Comparison of ENCODE assay signal across 8 mouse cellular contexts in genomic region chr17:34606186-34607039, GRCm38 (mm10). TPM values are rescaled to one million over a fixed set of nuclear protein-coding genes. Genes with fewer than 3 reads are reported as not detected.
DNase-seq lines count a peak whose midpoint lies in the region; ATAC-seq and TF ChIP-seq lines count a peak whose summit lies in the region.

No protein-coding gene starts in this region.

- H3K27ac ChIP-seq in heart, adult 2 months = peak overlapping the region; percentile 91
- peak overlapping the region; percentile 66 for H3K27ac ChIP-seq in CH12.LX (ENCODE audit: insufficient read depth, low read depth)
- peak overlapping the region; percentile 82 for H3K27ac ChIP-seq in embryonic facial prominence, embryonic 14.5 days (replicated peaks; ENCODE audit: low read depth, low read length)
- H3K27ac ChIP-seq in limb, embryonic 10.5 days = peak overlapping the region; percentile 95
- H3K27ac ChIP-seq in neural tube, embryonic 13.5 days (replicated peaks) = peak overlapping the region; percentile 93

- peak overlapping the region; percentile 96 for H3K9ac ChIP-seq in heart, adult 2 months (ENCODE audit: low read depth, low read length)
- H3K9ac ChIP-seq in CH12.LX (ENCODE audit: insufficient read depth, low read depth) = peak overlapping the region; percentile 97
- H3K9ac ChIP-seq in embryonic facial prominence, embryonic 14.5 days (ENCODE audit: low read depth, low read length) = peak overlapping the region; percentile 91
- H3K9ac ChIP-seq in neural tube, embryonic 13.5 days = peak overlapping the region; percentile 99

- intact Hi-C loops in heart, adult 2 months (cut with DNase I) = loop anchor here (2.0 to 10.0 kb wide), 2 partner anchors 20 to 492 kb away; partner anchors contain the start of gene H2-DMa
- intact Hi-C loops in heart, postnatal 25 days (cut with DNase I) = no loop called here

- peak overlapping the region; percentile 71 for H3K4me2 ChIP-seq in CH12.LX (ENCODE audit: insufficient read depth, low read depth, poor library complexity, severe bottlenecking)
- peak overlapping the region; percentile 90 for H3K4me2 ChIP-seq in embryonic facial prominence, embryonic 14.5 days (ENCODE audit: low read depth, low read length)
- H3K4me2 ChIP-seq in neural tube, embryonic 13.5 days = peak overlapping the region; percentile 99

- no peaks in the 10 kb centered on the region for H3K27me3 ChIP-seq in heart, adult 2 months (ENCODE audit: control insufficient read depth, insufficient read depth, low read length)
- H3K27me3 ChIP-seq in CH12.LX (replicated peaks) = no peaks in the 10 kb centered on the region
- no peaks in the 10 kb centered on the region for H3K27me3 ChIP-seq in embryonic facial prominence, embryonic 14.5 days (replicated peaks; ENCODE audit: control insufficient read depth, insufficient read depth, low read length)
- H3K27me3 ChIP-seq in limb, embryonic 10.5 days (ENCODE audit: low read depth, poor library complexity, severe bottlenecking) = no peaks in the 10 kb centered on the region
- no peaks in the 10 kb centered on the region for H3K27me3 ChIP-seq in neural tube, embryonic 13.5 days

- in situ Hi-C loops in CH12.LX (cut with MboI; ENCODE audit: low pct_ligation_motif_present, low pct_unique_long_range_greater_than_20kb, low sequenced_read_pairs) = no loop called here

- WGBS in heart, adult 2 months = 14% methylated on average over 32 of the region's 32 CpGs
- 14% methylated on average over 29 of the region's 32 CpGs for WGBS in embryonic facial prominence, embryonic 14.5 days
- 20% methylated on average over 31 of the region's 32 CpGs for WGBS in limb, embryonic 10.5 days
- WGBS in neural tube, embryonic 13.5 days = 16% methylated on average over 32 of the region's 32 CpGs

- TF ChIP-seq EP300 in heart, adult 2 months (IDR thresholded peaks at IDR 0.05; ENCODE audit: insufficient read depth, low read depth, low read length) = no peak
- no peak for TF ChIP-seq EP300 in CH12.LX (IDR thresholded peaks at IDR 0.05; ENCODE audit: low read length)

- peak in 1 of 2 experiments; percentile 38 for DNase-seq in heart, adult 2 months
- DNase-seq in heart, postnatal 25 days (ENCODE audit: low spot score) = no peak
- DNase-seq in CH12.LX (ENCODE audit: extremely low read depth) = peak; percentile 20
- DNase-seq in embryonic facial prominence, embryonic 14.5 days (ENCODE audit: low spot score) = no peak
- peak; percentile 58 for DNase-seq in limb, embryonic 10.5 days (ENCODE audit: low spot score)
- DNase-seq in right cerebral cortex, postnatal 4 days = no peak
- DNase-seq in layer of hippocampus, postnatal 25 days (ENCODE audit: extremely low spot score in 1 of 2, low spot score in 1 of 2) = no peak

- H3K4me3 ChIP-seq in heart, adult 2 months = peak overlapping the region; percentile 89
- peak overlapping the region; percentile 63 to 97 (median 82) for H3K4me3 ChIP-seq in CH12.LX (replicated peaks in 1 of 3; ENCODE audit: low read depth in 2 of 3, low read length in 2 of 3, poor library complexity in 1 of 3)
- peak overlapping the region; percentile 74 for H3K4me3 ChIP-seq in embryonic facial prominence, embryonic 14.5 days (ENCODE audit: low read depth, low read length)
- peak overlapping the region; percentile 98 for H3K4me3 ChIP-seq in limb, embryonic 10.5 days
- peak overlapping the region; percentile 78 for H3K4me3 ChIP-seq in neural tube, embryonic 13.5 days

- TF ChIP-seq POLR2A in heart, adult 2 months (IDR thresholded peaks at IDR 0.05; ENCODE audit: insufficient read depth, low read depth, low read length) = no peak
- no peak for TF ChIP-seq POLR2A in CH12.LX (IDR thresholded peaks at IDR 0.05; ENCODE audit: low read depth, low read length)

- dilution Hi-C loops in CH12.LX (cut with MboI; ENCODE audit: extremely low pct_ligation_motif_present, extremely low pct_unique_long_range_greater_than_20kb, low sequenced_read_pairs) = no loop called here

- no peaks in the 10 kb centered on the region for H3K36me3 ChIP-seq in heart, adult 2 months (ENCODE audit: control insufficient read depth, insufficient read depth, low read length)
- peaks cover 19 to 48% of the 10 kb centered on the region in 2 experiments for H3K36me3 ChIP-seq in CH12.LX (replicated peaks in 1 of 2; ENCODE audit: control insufficient read depth in 1 of 2, insufficient read depth in 1 of 2, low read length in 1 of 2)
- peaks cover 14% of the 10 kb centered on the region for H3K36me3 ChIP-seq in embryonic facial prominence, embryonic 14.5 days (ENCODE audit: control insufficient read depth, insufficient read depth, low read length)
- H3K36me3 ChIP-seq in limb, embryonic 10.5 days = peaks cover 41% of the 10 kb centered on the region
- H3K36me3 ChIP-seq in neural tube, embryonic 13.5 days = peaks cover 22% of the 10 kb centered on the region

- H3K4me1 ChIP-seq in heart, adult 2 months (ENCODE audit: control insufficient read depth, insufficient read depth, low read length) = peaks cover 4% of the 10 kb centered on the region
- H3K4me1 ChIP-seq in CH12.LX (ENCODE audit: control insufficient read depth in 1 of 2, insufficient read depth in 2 of 2) = peaks cover 12 to 39% of the 10 kb centered on the region in 2 experiments
- peaks cover 17% of the 10 kb centered on the region for H3K4me1 ChIP-seq in embryonic facial prominence, embryonic 14.5 days (ENCODE audit: control insufficient read depth, insufficient read depth, low read length)
- peaks cover 46% of the 10 kb centered on the region for H3K4me1 ChIP-seq in limb, embryonic 10.5 days
- peaks cover 56% of the 10 kb centered on the region for H3K4me1 ChIP-seq in neural tube, embryonic 13.5 days (replicated peaks)

- peaks cover 2% of the 10 kb centered on the region for H3K79me2 ChIP-seq in heart, adult 2 months (replicated peaks; ENCODE audit: control insufficient read depth, insufficient read depth, low read length)
- H3K79me2 ChIP-seq in CH12.LX (replicated peaks; ENCODE audit: control insufficient read depth, extremely low read depth, insufficient read depth, poor library complexity, severe bottlenecking) = peaks cover 12% of the 10 kb centered on the region

- H3K9me3 ChIP-seq in CH12.LX (replicated peaks; ENCODE audit: low read length) = no peaks in the 10 kb centered on the region
- H3K9me3 ChIP-seq in embryonic facial prominence, embryonic 14.5 days (ENCODE audit: control insufficient read depth, low read length) = no peaks in the 10 kb centered on the region
- no peaks in the 10 kb centered on the region for H3K9me3 ChIP-seq in limb, embryonic 10.5 days (replicated peaks)
- H3K9me3 ChIP-seq in neural tube, embryonic 13.5 days = no peaks in the 10 kb centered on the region

- no peak for TF ChIP-seq CTCF in heart, adult 2 months (IDR thresholded peaks at IDR 0.05)
- no peak for TF ChIP-seq CTCF in CH12.LX (conservative IDR thresholded peaks at IDR 0.05 in 1 of 2, IDR thresholded peaks at IDR 0.05 in 1 of 2; ENCODE audit: low read depth in 2 of 2, low read length in 2 of 2)

- ATAC-seq in embryonic facial prominence, embryonic 14.5 days (ENCODE audit: low read depth) = no peak
- no peak for ATAC-seq in neural tube, embryonic 13.5 days (ENCODE audit: low read depth)

- no peak for TF ChIP-seq RAD21 in CH12.LX (IDR thresholded peaks at IDR 0.05; ENCODE audit: low read depth, low read length)

RNA-seq across cellular contexts. Expression of gene Agpat1, which starts 2.4 kb away (rescaled TPM):
- total RNA-seq in heart, adult 2 months (2021) = 10 to 100 TPM; 64.8 to 68.9 TPM
- 178 and 184 TPM in 2 replicates for polyA plus RNA-seq in heart, adult 2 months (2012; rRNA removed)
- 10 to 100 TPM; 65.8 to 66.8 TPM for total RNA-seq in heart, postnatal 25 days (2021)
- total RNA-seq in CH12.LX (2012; rRNA removed) (39.3 and 47.4 TPM in 2 replicates), CH12.LX (2014; rRNA removed) (9.9 and 11.2 TPM in 2 replicates)
- 37.7 and 44.4 TPM in 2 replicates for polyA plus RNA-seq in CH12.LX (2012; ENCODE audit: insufficient read length, low read depth)
- 54.8 and 60.5 TPM in 2 replicates for polyA plus RNA-seq in embryonic facial prominence, embryonic 14.5 days (2014; fragmentation: Nextera tagmentation; extraction: Ambion mirVana)
- 51.0 and 55.6 TPM in 2 replicates for polyA plus RNA-seq in limb, embryonic 10.5 days (2016; fragmentation: Nextera tagmentation; extraction: Ambion mirVana)
- 89.5 and 99.6 TPM in 2 replicates for polyA plus RNA-seq in neural tube, embryonic 13.5 days (2015; fragmentation: Nextera tagmentation; extraction: Ambion mirVana)
- total RNA-seq in layer of hippocampus, postnatal 25 days (2021) = 100 to 1,000 TPM; 170 to 172 TPM

RNA-seq across cellular contexts. Expression of gene Rnf5, which starts 2.9 kb away (rescaled TPM):
- total RNA-seq in heart, adult 2 months (2021) = 10 to 100 TPM; 37.6 to 40.4 TPM
- 71.7 and 92.2 TPM in 2 replicates for polyA plus RNA-seq in heart, adult 2 months (2012; rRNA removed)
- total RNA-seq in heart, postnatal 25 days (2021) = 10 to 100 TPM; 34.9 to 35.0 TPM
- total RNA-seq in CH12.LX (2012; rRNA removed) = 16.5 and 20.6 TPM in 2 replicates
- 6.5 and 8.4 TPM in 2 replicates for total RNA-seq in CH12.LX (2014; rRNA removed)
- 35.1 and 48.9 TPM in 2 replicates for polyA plus RNA-seq in CH12.LX (2012; ENCODE audit: insufficient read length, low read depth)
- 80.8 and 85.3 TPM in 2 replicates for polyA plus RNA-seq in embryonic facial prominence, embryonic 14.5 days (2014; fragmentation: Nextera tagmentation; extraction: Ambion mirVana)
- 149 and 162 TPM in 2 replicates for polyA plus RNA-seq in limb, embryonic 10.5 days (2016; fragmentation: Nextera tagmentation; extraction: Ambion mirVana)
- polyA plus RNA-seq in neural tube, embryonic 13.5 days (2015; fragmentation: Nextera tagmentation; extraction: Ambion mirVana) = 260 and 270 TPM in 2 replicates
- 10 to 100 TPM; 81.0 to 85.5 TPM for total RNA-seq in layer of hippocampus, postnatal 25 days (2021)

RNA-seq across cellular contexts. Expression of gene Ager, which starts 8.8 kb away (rescaled TPM):
- under 1 TPM; 0.14 to 0.18 TPM for total RNA-seq in heart, adult 2 months (2021)
- polyA plus RNA-seq in heart, adult 2 months (2012; rRNA removed) = 0.38 and 2.2 TPM in 2 replicates
- total RNA-seq in heart, postnatal 25 days (2021) = under 1 TPM in 1 of 2 experiments, not detected in 1; 0.56 TPM
- 0.76 and 0.81 TPM in 2 replicates for total RNA-seq in CH12.LX (2012; rRNA removed)
- total RNA-seq in CH12.LX (2014; rRNA removed) = 0.55 and 0.92 TPM in 2 replicates
- polyA plus RNA-seq in CH12.LX (2012; ENCODE audit: insufficient read length, low read depth) = 3.5 and 4.1 TPM in 2 replicates
- polyA plus RNA-seq in embryonic facial prominence, embryonic 14.5 days (2014; fragmentation: Nextera tagmentation; extraction: Ambion mirVana) = 2.0 and 2.3 TPM in 2 replicates
- 2.6 and 3.6 TPM in 2 replicates for polyA plus RNA-seq in limb, embryonic 10.5 days (2016; fragmentation: Nextera tagmentation; extraction: Ambion mirVana)
- polyA plus RNA-seq in neural tube, embryonic 13.5 days (2015; fragmentation: Nextera tagmentation; extraction: Ambion mirVana) = 2.0 and 2.2 TPM in 2 replicates
- total RNA-seq in layer of hippocampus, postnatal 25 days (2021) = 1 to 10 TPM in 1 of 2 experiments, under 1 TPM in 1; 0.94 to 1.1 TPM

RNA-seq across cellular contexts. Expression of gene Egfl8, which starts 9.4 kb away (rescaled TPM):
- total RNA-seq in heart, adult 2 months (2021) = 1 to 10 TPM; 1.2 to 1.8 TPM
- 2.4 and 3.4 TPM in 2 replicates for polyA plus RNA-seq in heart, adult 2 months (2012; rRNA removed)
- total RNA-seq in heart, postnatal 25 days (2021) = 1 to 10 TPM; 1.7 to 1.8 TPM
- total RNA-seq in CH12.LX (2012; rRNA removed) (0.13 TPM in 1 of 2 replicates, not detected in the other), CH12.LX (2014; rRNA removed) (not detected in 2 replicates)
- not detected in 2 replicates for polyA plus RNA-seq in CH12.LX (2012; ENCODE audit: insufficient read length, low read depth)
- polyA plus RNA-seq in embryonic facial prominence, embryonic 14.5 days (2014; fragmentation: Nextera tagmentation; extraction: Ambion mirVana) = 12.3 and 14.0 TPM in 2 replicates
- 1.9 and 2.2 TPM in 2 replicates for polyA plus RNA-seq in limb, embryonic 10.5 days (2016; fragmentation: Nextera tagmentation; extraction: Ambion mirVana)
- polyA plus RNA-seq in neural tube, embryonic 13.5 days (2015; fragmentation: Nextera tagmentation; extraction: Ambion mirVana) = 21.8 and 28.4 TPM in 2 replicates
- 1 to 10 TPM; 2.1 to 3.7 TPM for total RNA-seq in layer of hippocampus, postnatal 25 days (2021)

RNA-seq across cellular contexts. Expression of gene Pbx2, which starts 15.3 kb away (rescaled TPM):
- total RNA-seq in heart, adult 2 months (2021) = 10 to 100 TPM; 16.1 to 18.4 TPM
- 22.1 and 28.3 TPM in 2 replicates for polyA plus RNA-seq in heart, adult 2 months (2012; rRNA removed)
- total RNA-seq in heart, postnatal 25 days (2021) = 10 to 100 TPM; 17.6 to 17.8 TPM
- total RNA-seq in CH12.LX (2012; rRNA removed) (34.8 and 41.0 TPM in 2 replicates), CH12.LX (2014; rRNA removed) (30.0 and 31.9 TPM in 2 replicates)
- polyA plus RNA-seq in CH12.LX (2012; ENCODE audit: insufficient read length, low read depth) = 41.7 and 50.5 TPM in 2 replicates
- polyA plus RNA-seq in embryonic facial prominence, embryonic 14.5 days (2014; fragmentation: Nextera tagmentation; extraction: Ambion mirVana) = 11.3 and 12.2 TPM in 2 replicates
- polyA plus RNA-seq in limb, embryonic 10.5 days (2016; fragmentation: Nextera tagmentation; extraction: Ambion mirVana) = 19.9 and 22.5 TPM in 2 replicates
- polyA plus RNA-seq in neural tube, embryonic 13.5 days (2015; fragmentation: Nextera tagmentation; extraction: Ambion mirVana) = 9.2 and 10.2 TPM in 2 replicates
- 10 to 100 TPM; 55.8 to 61.5 TPM for total RNA-seq in layer of hippocampus, postnatal 25 days (2021)

Comparison
In these comparisons a context has a peak if more than half of its experiments do, and no peak if none do; other contexts are left out.
1. DNase-seq: peak in CH12.LX (single experiment) and limb, embryonic 10.5 days (single experiment); none in heart, postnatal 25 days (single experiment), embryonic facial prominence, embryonic 14.5 days (single experiment), right cerebral cortex, postnatal 4 days (single experiment) and layer of hippocampus, postnatal 25 days (0 of 2).
2. Peak in every context shown above with its lines, with median percentiles within 50 percentile points of each other: H3K27ac ChIP-seq, H3K4me3 ChIP-seq, H3K9ac ChIP-seq and H3K4me2 ChIP-seq.